Mouse (Mus musculus) embryo, embryonic 10 days (tissue): Measurements from ENCODE around the gene Rhov.

ENCODE experiments used
- DNase-seq: peaks from one replicate; pipeline ENCODE4 v3.0.0-alpha.2; 2015; ENCODE audit warnings: low spot score

Rhov gene

DNA sequence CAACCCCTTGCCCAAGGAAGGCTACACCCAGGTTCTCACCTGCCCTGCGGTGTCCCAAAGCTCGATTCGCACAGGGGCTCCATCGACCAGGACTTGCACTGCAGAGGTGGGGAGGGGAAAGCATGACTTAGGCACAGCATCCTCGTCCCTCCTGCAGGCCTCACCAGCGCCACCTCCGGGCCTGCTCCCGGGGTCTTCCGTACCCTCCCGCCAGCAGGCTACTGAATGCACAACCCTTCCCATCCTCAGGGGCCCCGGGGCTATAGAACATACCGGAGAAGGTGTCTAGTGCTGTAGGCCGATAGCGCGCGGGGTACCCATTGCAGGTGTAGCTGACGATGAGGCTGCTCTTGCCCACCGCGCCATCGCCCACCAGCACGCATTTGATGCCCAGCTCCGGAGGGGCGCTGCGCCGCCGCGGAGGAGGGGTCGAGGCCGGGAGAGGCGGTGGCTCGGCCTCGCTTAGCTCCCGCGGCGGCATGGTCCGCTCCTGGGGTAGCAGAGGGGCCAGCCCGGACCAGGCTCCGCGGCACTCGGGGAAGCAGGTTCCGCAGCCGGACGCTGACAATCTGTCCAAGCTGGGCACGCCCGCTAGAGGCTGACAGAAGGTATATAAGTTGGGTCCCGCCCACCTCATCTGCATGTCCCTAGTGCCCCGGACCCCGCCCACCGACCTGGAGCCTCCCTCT is at the start of gene Rhov:
Rhov (minus strand) TSS at position 630 of the 689 bp plus-strand sequence.
- peak; percentile 85 for DNase-seq

DNA sequence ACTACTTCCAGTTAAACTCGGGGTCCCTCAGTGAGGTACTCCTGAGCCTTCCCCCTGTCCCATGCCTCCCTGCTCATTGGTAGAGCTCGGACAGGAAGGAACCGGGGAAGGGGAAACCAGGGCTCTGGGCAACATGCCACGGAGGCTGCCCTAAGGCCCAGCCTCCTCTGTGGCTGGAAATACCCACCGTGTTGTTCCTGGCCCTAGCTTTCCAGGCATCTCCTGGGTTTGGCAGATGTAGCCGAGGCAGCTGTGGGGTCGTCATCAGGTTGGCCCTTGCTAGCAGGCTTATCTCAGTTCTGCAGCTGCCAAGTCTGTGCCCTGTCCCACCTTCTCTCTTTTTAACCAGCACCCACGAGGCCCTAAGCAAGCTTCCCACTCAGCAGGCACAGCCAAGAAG is 49.5 kb upstream of the Rhov start:
- DNase-seq, result no peak

DNA sequence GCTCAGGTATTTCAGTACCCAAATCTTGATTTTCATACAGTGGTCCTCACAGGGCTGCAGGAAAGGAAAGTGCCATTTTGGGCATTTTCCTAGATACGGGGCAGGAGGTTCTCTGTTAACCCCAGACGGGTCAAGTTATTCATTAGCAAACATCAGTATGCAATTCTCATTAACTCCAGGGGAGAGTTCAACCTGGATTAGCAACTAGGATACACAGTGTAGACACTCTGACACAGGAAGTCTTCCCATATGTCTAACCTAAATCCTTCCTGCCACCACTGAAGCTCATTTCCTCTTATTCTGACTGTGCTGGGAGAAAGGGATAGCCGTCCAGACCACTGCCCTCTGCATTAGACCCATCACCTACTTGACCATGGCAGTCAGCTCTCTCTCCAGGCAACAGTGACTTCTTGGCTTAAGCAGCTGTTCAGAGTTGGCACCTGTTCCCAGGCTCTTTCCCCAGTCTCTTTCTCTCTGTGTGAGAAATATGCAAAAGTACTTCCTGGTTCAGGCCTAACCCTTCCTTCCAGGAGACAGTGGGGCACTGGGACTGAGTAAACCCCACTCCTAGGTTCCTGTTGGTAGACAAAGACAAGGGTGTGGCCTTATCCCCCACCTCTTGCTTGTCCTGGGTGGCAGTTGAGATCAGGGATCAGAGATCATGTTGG is 47.1 kb upstream of the Rhov start:
- DNase-seq, result no peak

DNA sequence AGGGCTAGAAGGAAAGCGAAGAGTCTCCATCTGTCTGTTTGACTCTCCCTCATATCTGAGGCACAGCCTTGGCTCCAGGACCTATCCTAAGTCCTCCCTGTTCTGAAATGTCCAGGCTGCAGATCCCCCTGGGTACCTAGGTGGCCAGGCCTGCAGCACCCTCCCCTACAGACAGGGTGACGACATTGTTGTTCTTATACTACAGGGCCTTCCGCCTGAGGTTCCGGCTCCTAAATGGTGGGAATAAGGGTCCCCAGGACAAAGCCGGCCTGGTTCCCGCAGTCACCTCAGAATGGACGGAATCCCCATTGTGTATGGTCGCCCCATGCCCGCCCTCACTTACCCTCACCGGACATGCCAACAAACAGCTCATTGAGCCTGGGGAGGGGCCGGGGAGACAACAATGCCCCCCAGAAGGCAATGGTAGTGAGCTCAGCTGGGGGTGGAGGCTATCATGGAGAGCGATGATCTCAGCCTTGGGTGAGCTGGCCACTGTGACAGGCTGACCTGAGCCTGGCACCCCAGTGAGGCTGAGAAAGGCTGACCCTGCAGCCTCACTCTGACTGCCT is 43.8 kb upstream of the Rhov start:
- DNase-seq, result no peak

DNA sequence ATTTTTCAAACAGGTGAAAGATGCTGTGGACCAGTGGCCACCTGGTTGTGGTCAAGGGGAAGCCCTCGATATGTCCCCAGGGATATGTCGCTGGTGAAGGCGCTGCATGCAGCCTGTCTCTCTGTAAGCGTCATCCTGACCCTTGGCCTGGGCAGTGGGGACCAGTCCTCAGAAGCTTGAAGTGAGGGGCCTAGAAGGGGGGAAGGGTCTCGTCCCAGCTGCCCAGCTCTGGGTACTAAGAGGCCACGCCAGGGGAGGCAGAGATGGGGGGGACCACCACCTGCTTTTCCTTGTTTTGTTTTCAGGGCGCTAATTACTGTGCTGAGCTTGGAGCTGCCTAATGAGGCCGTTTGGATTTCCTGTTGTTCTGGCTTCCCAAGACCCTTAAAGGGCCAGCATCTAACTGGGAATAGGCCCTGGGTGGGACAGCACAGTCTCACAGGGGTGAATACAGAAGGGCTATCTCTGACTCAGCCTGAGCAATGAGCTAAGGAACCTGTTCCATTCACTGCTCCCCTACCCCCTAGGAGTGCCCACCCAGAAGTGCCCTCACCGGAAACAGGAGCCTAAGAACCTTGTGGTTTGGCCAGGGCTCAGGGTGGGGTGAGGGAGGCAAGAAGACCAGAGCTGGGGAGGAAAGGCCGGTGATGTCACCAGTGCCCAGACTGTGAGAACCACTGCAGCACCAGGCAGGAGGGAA is 42.9 kb upstream of the Rhov start:
- DNase-seq, result no peak

DNA sequence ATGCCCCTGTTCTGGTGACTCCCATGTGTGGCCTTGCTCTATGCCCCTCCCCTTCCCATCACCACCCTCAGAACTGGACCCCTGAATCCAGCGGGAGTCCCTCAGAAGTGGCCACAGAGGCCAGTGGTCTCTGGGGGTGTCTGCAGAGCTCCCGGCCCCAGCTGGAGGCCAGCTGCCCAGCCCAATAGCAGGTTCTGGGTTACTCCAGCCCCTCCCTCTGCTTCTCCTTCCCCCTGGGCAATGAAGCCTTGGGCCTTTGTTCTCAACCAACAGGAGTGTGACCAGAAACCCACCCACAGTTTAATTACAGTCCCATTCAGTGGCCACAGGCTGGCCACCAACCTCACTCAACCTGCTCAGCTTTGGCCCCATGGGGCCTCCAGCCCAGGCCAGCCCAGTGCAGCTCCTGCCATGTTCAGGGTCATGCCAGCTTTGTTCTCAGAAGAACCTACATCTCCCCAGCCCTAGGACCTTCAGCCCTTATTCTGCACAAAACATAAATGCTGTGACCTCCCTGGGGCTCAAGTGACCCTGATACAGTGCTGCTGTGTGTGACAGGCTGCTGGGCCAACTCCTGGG is 41.4 kb upstream of the Rhov start:
- DNase-seq, result no peak

DNA sequence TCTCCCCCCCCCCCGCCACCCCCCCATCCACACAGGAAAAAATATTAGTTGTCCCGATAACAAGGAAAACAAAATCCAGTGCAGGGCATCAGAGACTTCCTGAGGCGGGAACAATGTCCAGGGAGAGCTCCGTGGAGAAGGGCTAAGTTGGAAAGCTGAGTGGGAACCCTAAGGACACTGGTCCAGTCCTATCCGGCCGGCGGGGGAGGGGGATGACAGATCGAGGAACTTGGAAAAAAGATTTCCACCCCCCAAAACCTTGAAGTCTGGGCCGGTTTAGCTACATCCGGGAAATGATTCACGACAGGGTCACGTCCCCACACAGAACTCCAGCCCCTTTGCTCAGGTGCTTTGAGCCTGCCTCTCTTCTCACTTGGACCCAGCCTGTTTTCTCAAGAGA is 40.5 kb upstream of the Rhov start:
- DNase-seq, result no peak

DNA sequence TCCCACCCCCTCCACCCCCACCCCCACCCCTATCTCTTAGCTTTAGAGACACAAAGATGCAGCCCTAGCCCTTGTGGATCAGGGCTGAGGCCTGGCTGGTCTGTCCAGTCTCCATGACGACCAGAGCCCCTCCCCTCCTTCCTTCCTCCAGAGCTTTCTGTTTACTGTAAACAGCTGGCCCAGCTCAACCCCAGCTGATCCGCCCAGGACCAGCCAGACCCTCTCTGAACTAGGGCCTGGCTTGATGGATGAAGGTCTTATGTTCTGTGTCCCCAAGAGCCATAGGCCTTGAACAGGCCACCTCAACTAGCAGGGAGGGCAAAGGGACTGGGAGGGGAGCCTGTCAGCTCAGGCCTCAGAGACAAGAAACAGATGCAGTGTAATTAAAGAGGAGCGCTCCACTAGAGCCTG is 33.7 kb upstream of the Rhov start:
- DNase-seq, result peak; percentile 77

DNA sequence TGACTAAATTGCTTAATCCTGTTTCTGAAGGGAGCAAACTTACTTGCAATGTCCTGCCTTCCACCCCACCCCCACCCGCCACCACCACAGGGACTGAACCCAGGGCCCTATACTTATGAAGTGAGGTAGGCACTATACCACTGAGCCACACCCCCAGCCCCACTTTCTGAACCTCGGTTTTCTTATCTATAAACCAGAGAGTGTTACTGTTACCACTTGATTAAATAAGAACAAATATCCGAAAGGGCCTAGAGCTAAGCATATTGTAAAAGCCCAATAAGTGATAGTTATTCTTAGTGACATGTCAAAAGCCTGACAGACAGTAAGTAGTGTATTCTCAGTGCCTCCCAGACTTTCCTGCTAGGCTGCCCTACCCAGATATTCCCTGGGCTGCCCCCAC is 33.3 kb upstream of the Rhov start:
- no peak for DNase-seq

DNA sequence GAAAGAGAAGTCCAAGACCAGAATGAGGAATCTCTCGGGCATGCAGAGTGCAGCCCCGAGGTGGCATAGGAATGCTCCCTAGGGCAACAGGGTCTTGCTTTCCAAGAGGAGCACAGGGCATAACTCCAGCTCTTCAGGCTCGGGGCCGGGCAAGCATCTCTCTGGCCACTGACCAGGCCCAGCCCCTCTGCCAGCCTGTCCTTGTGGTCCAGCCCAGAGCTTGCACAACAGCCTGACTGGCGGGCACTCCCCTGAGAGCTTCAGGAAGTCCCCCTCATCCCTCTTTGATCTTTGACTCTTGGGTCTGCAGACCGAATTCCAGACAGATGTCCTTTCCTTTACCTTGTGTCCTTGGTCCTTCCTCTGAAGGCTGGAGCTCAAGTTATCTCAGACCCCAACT is 31.8 kb upstream of the Rhov start:
- DNase-seq, result no peak

DNA sequence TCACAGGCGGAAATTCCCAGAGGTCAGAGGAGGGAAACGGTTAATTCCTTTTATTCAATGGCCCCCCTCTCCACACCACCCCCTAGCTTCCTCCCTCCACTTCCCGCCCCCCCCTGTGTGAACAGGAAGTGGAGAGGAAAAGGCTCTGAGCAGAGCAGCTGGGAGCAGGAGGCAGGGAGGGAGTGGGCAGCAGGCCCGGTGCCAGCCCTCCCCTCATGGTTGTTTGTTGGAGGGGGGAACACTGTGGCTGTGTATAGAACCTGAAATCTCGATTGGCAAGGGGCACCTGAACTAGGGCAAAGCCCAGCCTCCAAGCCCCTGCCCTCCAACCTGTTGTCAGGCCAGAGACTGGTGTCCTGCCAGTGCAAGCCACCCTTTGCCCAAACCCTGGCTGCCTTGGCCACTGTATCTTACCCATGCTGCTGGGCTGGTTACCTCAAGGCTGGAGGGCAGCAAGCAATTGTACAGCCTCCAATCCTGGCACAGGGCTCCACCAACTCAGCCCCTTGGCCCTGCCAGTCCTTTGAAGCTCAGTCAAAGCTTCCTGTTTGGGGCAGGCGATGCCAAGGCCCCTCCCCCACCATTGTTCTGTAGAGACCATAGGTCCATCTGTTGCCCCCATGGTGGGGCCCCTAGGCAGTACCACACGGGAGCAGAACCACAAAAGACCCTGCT is 29.9 kb upstream of the Rhov start:
- no peak for DNase-seq

DNA sequence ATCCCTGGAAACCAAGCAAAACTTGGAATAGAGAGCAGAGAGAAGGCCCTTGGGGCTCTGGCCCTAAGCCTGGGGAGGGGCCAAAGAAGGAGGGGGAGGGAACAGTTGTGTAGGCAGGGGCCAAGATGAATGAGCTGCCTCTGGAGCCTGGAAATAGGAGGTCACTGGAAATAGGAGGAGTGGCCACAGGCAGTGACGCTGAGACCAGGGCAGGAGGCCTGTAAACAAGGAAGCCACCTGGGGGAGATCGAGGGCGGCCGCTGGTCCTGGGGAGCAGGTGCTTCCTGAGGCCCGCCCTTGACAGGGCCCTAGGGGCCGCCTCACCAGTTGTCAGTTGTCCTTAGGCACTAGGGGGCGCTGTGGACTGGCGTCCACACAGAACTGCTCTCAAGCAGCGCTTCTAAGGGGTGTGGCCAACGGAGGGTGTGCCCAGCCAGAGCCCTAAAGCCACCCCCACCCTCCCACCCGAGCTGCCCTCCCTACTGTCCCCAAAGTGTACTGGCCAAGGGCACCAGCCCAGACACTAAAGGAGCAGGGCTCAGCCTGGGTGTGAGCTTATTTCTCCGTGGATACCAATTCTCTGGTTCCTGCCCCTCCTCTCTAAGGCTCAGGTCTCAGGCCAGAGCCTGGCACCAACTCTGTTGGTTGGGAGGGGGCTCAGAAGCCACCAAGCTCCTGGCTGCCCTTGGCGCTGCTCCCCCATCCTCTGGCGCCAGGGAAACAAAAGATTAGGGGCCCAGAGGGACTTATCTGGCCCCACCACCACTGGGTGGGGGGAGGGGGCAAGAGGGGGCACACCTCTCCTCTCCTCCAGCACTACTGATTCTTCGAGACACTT is 29.1 kb upstream of the Rhov start:
- DNase-seq, result peak; percentile 92

DNA sequence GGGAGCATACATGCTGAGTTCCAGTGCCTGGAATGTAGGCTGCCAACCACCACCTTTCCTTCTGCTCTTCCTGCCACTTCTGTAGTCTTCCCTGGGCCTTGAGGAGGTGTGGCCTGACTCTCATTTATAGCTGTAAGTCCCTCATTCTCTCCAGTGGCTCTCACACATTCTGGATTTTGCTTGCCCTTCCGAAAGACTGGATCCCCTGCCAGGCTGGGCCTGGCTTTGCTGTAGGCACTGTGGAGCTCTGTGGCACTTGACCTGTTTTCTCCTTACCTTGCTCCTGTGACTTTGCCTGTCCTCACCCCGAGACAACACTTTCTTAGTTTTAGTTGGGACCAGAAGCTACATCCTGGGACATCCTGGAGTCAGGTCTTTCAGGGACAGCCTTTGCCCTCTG is 27.8 kb upstream of the Rhov start:
- no peak for DNase-seq

DNA sequence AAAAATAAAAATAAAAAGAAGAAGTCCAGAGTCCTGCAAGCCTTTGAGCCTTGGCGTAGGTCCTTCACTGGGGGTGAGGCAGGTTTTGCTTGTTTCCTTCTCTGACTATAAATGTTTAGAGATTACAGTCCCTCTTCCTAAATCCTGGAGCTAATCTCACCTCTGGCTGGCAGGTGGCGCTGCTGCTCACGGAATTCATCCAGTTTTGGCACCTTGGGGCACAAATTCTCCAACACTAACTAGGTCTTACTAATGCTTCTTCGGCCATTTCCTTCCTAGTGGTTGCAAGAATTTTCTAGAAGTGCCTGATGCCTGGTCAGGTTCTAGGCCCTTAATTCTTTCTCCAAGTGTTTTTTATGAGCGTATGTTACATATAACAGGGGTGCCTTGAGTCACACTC is 27.3 kb upstream of the Rhov start:
- DNase-seq, result peak; percentile 79

DNA sequence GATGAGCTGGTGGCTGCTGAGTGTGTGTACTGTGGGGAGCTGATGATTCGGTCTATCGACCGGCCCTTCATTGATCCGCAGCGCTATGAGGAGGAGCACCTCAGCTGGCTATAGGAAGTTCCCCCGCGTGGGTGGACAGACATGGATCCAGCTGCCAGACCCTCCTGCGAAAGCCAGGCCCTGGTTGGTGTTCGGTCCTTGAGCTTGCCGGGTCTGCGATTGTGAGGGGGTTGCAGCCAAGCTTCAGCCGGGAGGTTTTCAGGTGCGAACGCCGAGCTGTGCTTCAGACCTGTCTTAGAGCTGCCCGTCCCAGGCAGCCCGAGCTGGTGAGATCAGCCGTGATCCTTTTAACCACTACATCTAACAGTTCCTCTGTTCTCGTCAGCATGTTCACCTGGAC is 26.4 kb upstream of the Rhov start:
- DNase-seq, result no peak

DNA sequence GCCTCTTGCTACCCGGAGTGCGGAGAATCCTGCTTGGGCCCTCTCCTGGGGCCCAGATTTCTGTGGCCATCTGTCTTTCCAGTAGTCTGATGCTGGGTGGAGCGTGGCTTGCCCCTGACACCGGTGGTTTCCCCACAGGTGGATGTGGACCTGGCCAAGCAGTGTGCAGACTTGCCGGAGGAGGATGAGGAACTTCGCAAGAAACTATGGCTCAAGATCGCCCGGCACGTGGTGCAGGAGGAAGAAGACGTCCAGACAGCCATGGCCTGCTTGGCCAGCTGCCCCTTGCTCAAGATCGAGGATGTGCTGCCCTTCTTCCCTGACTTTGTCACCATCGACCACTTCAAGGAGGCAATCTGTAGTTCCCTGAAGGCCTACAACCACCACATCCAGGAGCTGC is 25.7 kb upstream of the Rhov start:
- no peak for DNase-seq

DNA sequence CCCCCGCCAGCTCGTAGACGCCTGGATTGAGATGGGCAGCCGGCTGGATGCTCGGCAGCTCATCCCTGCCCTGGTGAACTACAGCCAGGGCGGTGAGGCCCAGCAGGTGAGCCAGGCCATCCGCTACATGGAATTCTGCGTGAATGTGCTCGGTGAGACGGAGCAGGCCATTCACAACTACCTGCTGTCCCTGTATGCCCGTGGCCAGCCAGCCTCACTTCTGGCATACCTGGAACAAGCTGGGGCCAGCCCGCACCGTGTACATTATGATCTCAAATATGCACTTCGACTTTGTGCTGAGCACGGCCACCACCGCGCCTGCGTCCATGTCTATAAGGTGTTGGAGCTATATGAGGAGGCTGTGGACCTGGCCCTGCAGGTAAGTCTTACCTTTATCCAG is 23.3 kb upstream of the Rhov start:
- no peak for DNase-seq

DNA sequence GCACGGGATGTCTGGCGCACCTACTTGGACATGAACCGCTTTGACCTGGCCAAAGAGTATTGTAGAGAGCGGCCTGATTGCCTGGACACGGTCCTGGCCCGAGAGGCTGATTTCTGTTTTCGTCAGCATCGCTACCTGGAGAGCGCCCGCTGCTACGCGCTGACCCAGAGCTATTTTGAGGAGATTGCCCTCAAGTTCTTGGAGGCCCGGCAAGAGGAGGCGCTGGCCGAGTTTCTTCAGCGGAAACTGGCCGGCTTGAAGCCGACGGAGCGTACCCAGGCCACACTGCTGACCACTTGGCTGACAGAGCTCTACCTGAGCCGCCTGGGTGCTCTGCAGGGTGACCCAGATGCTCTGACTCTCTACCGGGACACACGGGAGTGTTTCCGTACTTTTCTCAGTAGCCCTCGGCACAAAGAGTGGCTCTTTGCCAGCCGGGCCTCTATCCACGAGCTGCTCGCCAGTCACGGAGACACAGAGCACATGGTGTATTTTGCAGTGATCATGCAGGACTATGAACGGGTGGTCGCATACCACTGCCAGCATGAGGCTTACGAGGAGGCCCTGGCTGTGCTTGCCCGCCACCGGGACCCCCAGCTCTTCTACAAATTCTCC is 22.8 kb upstream of the Rhov start:
- DNase-seq, result no peak

DNA sequence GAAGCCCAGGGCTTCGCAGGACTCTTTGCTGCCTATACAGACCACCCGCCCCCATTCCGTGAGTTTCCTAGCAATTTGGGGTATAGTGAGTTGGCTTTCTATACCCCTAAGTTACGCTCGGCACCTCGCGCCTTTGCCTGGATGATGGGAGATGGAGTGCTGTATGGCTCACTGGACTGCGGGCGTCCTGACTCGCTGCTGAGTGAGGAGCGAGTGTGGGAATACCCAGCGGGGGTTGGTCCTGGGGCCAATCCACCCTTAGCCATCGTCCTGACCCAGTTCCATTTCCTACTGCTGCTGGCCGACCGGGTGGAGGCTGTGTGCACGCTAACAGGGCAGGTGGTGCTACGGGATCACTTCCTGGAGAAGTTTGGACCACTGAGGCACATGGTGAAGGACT is 22.2 kb upstream of the Rhov start:
- DNase-seq, result no peak

DNA sequence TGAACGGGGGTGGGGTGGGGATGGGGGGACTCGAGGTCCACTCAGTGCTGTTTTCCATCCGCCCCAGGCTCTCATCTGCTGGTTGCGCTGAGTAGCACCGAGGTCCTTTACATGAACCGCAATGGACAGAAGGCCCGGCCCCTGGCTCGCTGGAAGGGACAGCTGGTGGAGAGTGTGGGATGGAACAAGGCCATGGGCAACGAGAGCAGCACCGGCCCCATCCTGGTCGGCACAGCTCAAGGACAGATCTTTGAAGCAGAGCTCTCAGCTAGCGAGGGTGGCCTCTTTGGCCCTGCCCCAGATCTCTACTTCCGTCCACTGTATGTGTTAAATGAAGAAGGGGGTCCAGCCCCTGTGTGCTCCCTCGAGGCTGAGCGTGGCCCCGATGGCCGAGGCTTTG is 21.8 kb upstream of the Rhov start:
- DNase-seq, result no peak

DNA sequence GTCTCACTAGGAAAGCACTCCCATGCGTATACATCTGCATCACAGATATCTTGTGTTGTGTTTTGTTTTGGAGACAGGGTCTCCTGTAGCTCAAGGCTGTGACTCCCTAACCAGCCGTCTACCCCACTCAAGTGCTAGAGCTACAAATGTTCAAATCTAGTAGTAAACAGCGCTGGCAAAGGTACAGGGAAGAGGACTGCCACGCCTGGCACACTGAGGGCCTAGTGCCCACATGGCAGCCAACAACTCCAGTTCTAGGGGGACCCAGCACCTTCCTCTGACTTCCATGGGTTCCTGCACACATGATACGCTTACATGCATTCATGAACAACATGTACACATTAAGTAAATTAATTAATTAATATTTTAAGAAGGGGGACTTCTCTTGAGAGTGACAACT is 21.2 kb upstream of the Rhov start:
- DNase-seq, result no peak
